Mouse (Mus musculus): ENCODE data around the gene Tma16. TPM values are rescaled to one million over a fixed set of nuclear protein-coding genes. Genes with fewer than 3 reads are reported as not detected.

Tma16 gene
- polyA plus RNA-seq, 1 experiment from 2014 or later, result 13.5 TPM

GRCm38 (mm10) chr8:66450691-66451090 is 35.6 kb downstream of the Tma16 start:
- Histone ChIP-seq H3K4me2 (replicated peaks) (no peak overlapping the region), H3K9ac (replicated peaks) (no peak overlapping the region), H3K27me3 (no peaks in the 10 kb centered on the region), H3K4me3 (no peak overlapping the region), H3K4me1 (no peaks in the 10 kb centered on the region), H3K36me3 (no peaks in the 10 kb centered on the region), H3K27ac (replicated peaks) (no peak overlapping the region), H3K9me3 (no peaks in the 10 kb centered on the region)
- WGBS, result 25% methylated on average over 5 of the region's 5 CpGs
- no peak for ATAC-seq (replicated peaks)

- H3K4me3 ChIP-seq, result no peak overlapping the region
- H3K36me3 ChIP-seq, result no peaks in the 10 kb centered on the region
- no peaks in the 10 kb centered on the region for H3K9me3 ChIP-seq
- no peak overlapping the region for H3K9ac ChIP-seq (replicated peaks)
- no peaks in the 10 kb centered on the region for H3K27me3 ChIP-seq
- 76% methylated on average over 3 of the region's 3 CpGs for WGBS
- no peak overlapping the region for H3K27ac ChIP-seq (replicated peaks)
- no peak overlapping the region for H3K4me2 ChIP-seq (replicated peaks)
- ATAC-seq (replicated peaks), result no peak
- H3K4me1 ChIP-seq, result no peaks in the 10 kb centered on the region
These were observed 41.0 kb downstream of the Tma16 start for GRCm38 (mm10) chr8:66445351-66445750.

- no peak overlapping the region for H3K9ac ChIP-seq (replicated peaks)
- H3K4me1 ChIP-seq, result no peaks in the 10 kb centered on the region
- no peak overlapping the region for H3K27ac ChIP-seq (replicated peaks)
- H3K36me3 ChIP-seq, result no peaks in the 10 kb centered on the region
- H3K9me3 ChIP-seq, result no peaks in the 10 kb centered on the region
- WGBS, result 79% methylated on average over 5 of the region's 5 CpGs
- H3K4me2 ChIP-seq (replicated peaks), result no peak overlapping the region
- no peak for ATAC-seq (replicated peaks)
- no peaks in the 10 kb centered on the region for H3K27me3 ChIP-seq
- H3K4me3 ChIP-seq, result no peak overlapping the region
These were observed 42.2 kb downstream of the Tma16 start for GRCm38 (mm10) chr8:66444141-66444540.

- no peaks in the 10 kb centered on the region for H3K36me3 ChIP-seq
- peak; percentile 65; the same call in 1 of the 2 replicates for ATAC-seq (replicated peaks)
- no peaks in the 10 kb centered on the region for H3K4me1 ChIP-seq
- no peak overlapping the region for H3K27ac ChIP-seq (replicated peaks)
- 27% methylated on average over 1 of the region's 1 CpGs for WGBS
- no peak overlapping the region for H3K4me2 ChIP-seq (replicated peaks)
- no peaks in the 10 kb centered on the region for H3K27me3 ChIP-seq
- H3K9me3 ChIP-seq, result no peaks in the 10 kb centered on the region
- no peak overlapping the region for H3K4me3 ChIP-seq
- H3K9ac ChIP-seq (replicated peaks), result no peak overlapping the region
These were observed 43.6 kb downstream of the Tma16 start for GRCm38 (mm10) chr8:66442778-66443177.

- WGBS, result 6% methylated on average over 1 of the region's 1 CpGs
- Histone ChIP-seq H3K4me2 (replicated peaks) (no peak overlapping the region), H3K9ac (replicated peaks) (no peak overlapping the region), H3K27me3 (no peaks in the 10 kb centered on the region), H3K4me1 (no peaks in the 10 kb centered on the region), H3K36me3 (no peaks in the 10 kb centered on the region), H3K9me3 (no peaks in the 10 kb centered on the region), H3K27ac (replicated peaks) (no peak overlapping the region), H3K4me3 (no peak overlapping the region)
- peak; percentile 75 for ATAC-seq (replicated peaks)
These were observed 45.2 kb downstream of the Tma16 start for GRCm38 (mm10) chr8:66441123-66441522.

- Histone ChIP-seq H3K9ac (replicated peaks) (no peak overlapping the region), H3K27ac (replicated peaks) (no peak overlapping the region), H3K36me3 (no peaks in the 10 kb centered on the region), H3K4me2 (replicated peaks) (no peak overlapping the region), H3K4me1 (no peaks in the 10 kb centered on the region), H3K9me3 (no peaks in the 10 kb centered on the region), H3K27me3 (no peaks in the 10 kb centered on the region), H3K4me3 (no peak overlapping the region)
- WGBS, result 85% methylated on average over 4 of the region's 4 CpGs
- ATAC-seq (replicated peaks), result no peak
These were observed 47.9 kb downstream of the Tma16 start for GRCm38 (mm10) chr8:66438468-66438867.

GRCm38 (mm10) chr8:66437929-66438328 is 48.4 kb downstream of the Tma16 start:
- H3K4me3 ChIP-seq, result no peak overlapping the region
- WGBS, result 85% methylated on average over 3 of the region's 3 CpGs
- no peak for ATAC-seq (replicated peaks)
- no peaks in the 10 kb centered on the region for H3K9me3 ChIP-seq
- H3K27ac ChIP-seq (replicated peaks), result no peak overlapping the region
- no peaks in the 10 kb centered on the region for H3K4me1 ChIP-seq
- no peaks in the 10 kb centered on the region for H3K27me3 ChIP-seq
- no peaks in the 10 kb centered on the region for H3K36me3 ChIP-seq
- no peak overlapping the region for H3K9ac ChIP-seq (replicated peaks)
- no peak overlapping the region for H3K4me2 ChIP-seq (replicated peaks)

- 97% methylated on average over 1 of the region's 1 CpGs for WGBS
- H3K9ac ChIP-seq (replicated peaks), result no peak overlapping the region
- no peak for ATAC-seq (replicated peaks)
- H3K4me1 ChIP-seq, result no peaks in the 10 kb centered on the region
- no peak overlapping the region for H3K4me3 ChIP-seq
- no peak overlapping the region for H3K27ac ChIP-seq (replicated peaks)
- no peaks in the 10 kb centered on the region for H3K36me3 ChIP-seq
- no peaks in the 10 kb centered on the region for H3K9me3 ChIP-seq
- no peak overlapping the region for H3K4me2 ChIP-seq (replicated peaks)
- no peaks in the 10 kb centered on the region for H3K27me3 ChIP-seq
These were observed 49.5 kb downstream of the Tma16 start for GRCm38 (mm10) chr8:66436804-66437203.

GRCm38 (mm10) chr8:66433577-66433976 is 52.8 kb downstream of the Tma16 start:
- no peak overlapping the region for H3K9ac ChIP-seq (replicated peaks)
- no peak for ATAC-seq (replicated peaks)
- H3K27me3 ChIP-seq, result no peaks in the 10 kb centered on the region
- no peaks in the 10 kb centered on the region for H3K9me3 ChIP-seq
- no peak overlapping the region for H3K4me3 ChIP-seq
- H3K4me1 ChIP-seq, result no peaks in the 10 kb centered on the region
- no peaks in the 10 kb centered on the region for H3K36me3 ChIP-seq
- H3K4me2 ChIP-seq (replicated peaks), result no peak overlapping the region
- no peak overlapping the region for H3K27ac ChIP-seq (replicated peaks)

- Histone ChIP-seq H3K27ac (replicated peaks) (no peak overlapping the region), H3K27me3 (no peaks in the 10 kb centered on the region), H3K9ac (replicated peaks) (no peak overlapping the region), H3K4me1 (no peaks in the 10 kb centered on the region), H3K36me3 (no peaks in the 10 kb centered on the region), H3K9me3 (no peaks in the 10 kb centered on the region), H3K4me3 (no peak overlapping the region), H3K4me2 (replicated peaks) (no peak overlapping the region)
- no peak for ATAC-seq (replicated peaks)
- WGBS, result 79% methylated on average over 2 of the region's 2 CpGs
These were observed 55.7 kb downstream of the Tma16 start for GRCm38 (mm10) chr8:66430639-66431038.

Other genes with a start within 250 kb of the Tma16 start
- gene Tktl2, start 25.2 kb upstream of the Tma16 start, polyA plus RNA-seq (2015; fragmentation: Nextera tagmentation; extraction: Ambion mirVana), result 0.06 TPM in 1 of 2 replicates, not detected in the other
- gene Npy5r, start 201.6 kb upstream of the Tma16 start, polyA plus RNA-seq (2015; fragmentation: Nextera tagmentation; extraction: Ambion mirVana), result 0.20 and 0.41 TPM in 2 replicates
- gene Npy1r, start 210.7 kb upstream of the Tma16 start, polyA plus RNA-seq (2015; fragmentation: Nextera tagmentation; extraction: Ambion mirVana), result 5.5 and 5.6 TPM in 2 replicates